Mouse (Mus musculus) forebrain, embryonic 15.5 days (tissue): Measurements from ENCODE around the gene Gm13199. TPM values are rescaled to one million over a fixed set of nuclear protein-coding genes. Genes with fewer than 3 reads are reported as not detected.

Source experiments
- polyA plus RNA-seq: library from polyadenylated mRNA; unstranded; fragments of >200 nt; fragmentation: Nextera tagmentation; extraction: Ambion mirVana; gene quantifications from 2 replicates; pipeline ENCODE4 v1.2.1, GENCODE M21; 2015

The Gm13199 gene
- polyA plus RNA-seq, 1 experiment from 2014 or later, result 1.2 TPM

Other genes with a start within 250 kb of the Gm13199 start
- 6.5 and 8.4 TPM in 2 replicates for gene Camk1d, start 148.4 kb downstream of the Gm13199 start, polyA plus RNA-seq
- 33.2 and 34.7 TPM in 2 replicates for gene Nudt5, start 17.9 kb downstream of the Gm13199 start, polyA plus RNA-seq
- 329 and 339 TPM in 2 replicates for gene Cdc123, start 17.8 kb downstream of the Gm13199 start, polyA plus RNA-seq
- gene Sec61a2, start 32.5 kb upstream of the Gm13199 start, polyA plus RNA-seq, result 88.2 and 95.8 TPM in 2 replicates
- gene Dhtkd1, start 79.9 kb upstream of the Gm13199 start, polyA plus RNA-seq, result 6.0 and 8.9 TPM in 2 replicates
- gene Upf2, start 88.5 kb upstream of the Gm13199 start, polyA plus RNA-seq, result 9.1 and 9.5 TPM in 2 replicates